Mouse (Mus musculus): ENCODE measurements around the gene Rhoc.
A peak's percentile ranks its signal among the peaks of the same experiment; 100 is the strongest.
"Not testable (repeated sequence)": the region's sequence is repeated elsewhere in the genome, so short reads cannot be mapped to it uniquely, and the experiment has no call there.

The Rhoc gene

DNA sequence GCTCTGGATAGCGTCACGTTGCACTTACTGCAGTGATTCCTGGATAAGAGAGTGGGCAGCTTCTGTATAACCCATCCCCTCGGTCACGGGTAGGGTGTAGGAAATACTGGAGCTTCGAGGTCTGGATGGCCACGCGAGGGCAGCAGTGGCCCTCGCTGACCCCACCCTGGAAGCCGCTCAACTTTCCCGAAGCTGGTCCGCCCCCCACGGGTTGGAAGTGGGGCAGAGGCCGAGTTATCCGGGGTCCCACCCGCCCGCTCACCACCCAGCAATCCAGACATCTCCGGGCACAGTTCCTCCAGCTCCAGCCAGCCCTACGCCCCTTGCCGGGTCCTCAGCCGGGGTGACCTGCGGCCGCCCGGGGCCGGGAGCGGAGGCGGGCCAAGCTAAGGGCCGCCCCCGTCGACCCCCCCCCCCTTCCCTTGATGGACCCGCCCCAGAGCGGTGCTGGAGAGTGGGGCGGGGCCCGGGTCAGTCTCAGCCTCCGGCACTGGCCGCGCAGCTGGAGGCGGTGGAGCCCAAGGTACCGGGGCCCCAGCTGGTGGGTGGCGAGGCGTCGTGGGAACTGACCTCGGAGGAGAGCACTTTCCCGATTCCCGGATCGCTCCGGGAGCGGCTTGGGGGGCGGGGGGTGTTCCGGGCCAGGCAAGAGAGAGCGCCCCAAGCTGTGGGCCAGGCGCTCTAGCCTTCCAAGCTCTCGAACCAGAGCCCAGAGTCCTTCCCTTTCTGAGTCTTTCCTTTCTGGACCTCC, 561 bp downstream of the Rhoc start:
- DNase-seq, result peak; percentile 51

GRCm38 (mm10) chr3:104789312-104789605, 1.1 kb downstream of the Rhoc start:
- no peak for DNase-seq

- peak; percentile 18 for DNase-seq
Measured at GRCm38 (mm10) chr3:104789822-104790221, 1.6 kb downstream of the Rhoc start.

DNA sequence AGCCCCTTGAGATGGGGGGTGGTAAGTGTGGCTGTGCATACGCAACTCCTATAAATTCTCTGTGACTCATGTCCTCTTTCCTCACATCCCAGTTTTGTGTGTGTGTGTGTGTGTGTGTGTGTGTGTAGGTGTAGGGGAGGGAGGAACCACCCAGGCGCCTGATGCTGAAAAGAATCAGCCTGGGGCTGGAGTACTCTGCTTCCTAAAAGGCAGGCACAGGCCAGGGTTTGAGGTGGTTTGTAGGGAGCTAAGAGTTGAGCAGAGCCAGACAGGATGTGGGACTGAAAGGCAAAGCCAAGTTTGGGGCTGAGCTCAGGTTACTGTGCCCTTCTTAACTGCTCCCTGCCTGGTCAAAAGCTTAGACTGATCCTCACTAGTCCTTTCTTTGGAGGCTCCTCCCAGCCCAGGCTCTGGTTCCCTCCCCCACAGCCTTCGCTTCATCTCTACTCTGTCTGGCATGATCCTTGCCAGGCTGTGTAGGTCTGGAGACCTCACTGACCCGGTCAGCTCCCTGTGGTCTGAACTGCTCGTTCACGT, 2.3 kb downstream of the Rhoc start:
- DNase-seq, result peak; percentile 71

- no peak for DNase-seq
Measured at GRCm38 (mm10) chr3:104791017-104791416, 2.8 kb downstream of the Rhoc start.

- peak; percentile 47 for DNase-seq
Measured at GRCm38 (mm10) chr3:104791671-104792070, 3.5 kb downstream of the Rhoc start.

DNA sequence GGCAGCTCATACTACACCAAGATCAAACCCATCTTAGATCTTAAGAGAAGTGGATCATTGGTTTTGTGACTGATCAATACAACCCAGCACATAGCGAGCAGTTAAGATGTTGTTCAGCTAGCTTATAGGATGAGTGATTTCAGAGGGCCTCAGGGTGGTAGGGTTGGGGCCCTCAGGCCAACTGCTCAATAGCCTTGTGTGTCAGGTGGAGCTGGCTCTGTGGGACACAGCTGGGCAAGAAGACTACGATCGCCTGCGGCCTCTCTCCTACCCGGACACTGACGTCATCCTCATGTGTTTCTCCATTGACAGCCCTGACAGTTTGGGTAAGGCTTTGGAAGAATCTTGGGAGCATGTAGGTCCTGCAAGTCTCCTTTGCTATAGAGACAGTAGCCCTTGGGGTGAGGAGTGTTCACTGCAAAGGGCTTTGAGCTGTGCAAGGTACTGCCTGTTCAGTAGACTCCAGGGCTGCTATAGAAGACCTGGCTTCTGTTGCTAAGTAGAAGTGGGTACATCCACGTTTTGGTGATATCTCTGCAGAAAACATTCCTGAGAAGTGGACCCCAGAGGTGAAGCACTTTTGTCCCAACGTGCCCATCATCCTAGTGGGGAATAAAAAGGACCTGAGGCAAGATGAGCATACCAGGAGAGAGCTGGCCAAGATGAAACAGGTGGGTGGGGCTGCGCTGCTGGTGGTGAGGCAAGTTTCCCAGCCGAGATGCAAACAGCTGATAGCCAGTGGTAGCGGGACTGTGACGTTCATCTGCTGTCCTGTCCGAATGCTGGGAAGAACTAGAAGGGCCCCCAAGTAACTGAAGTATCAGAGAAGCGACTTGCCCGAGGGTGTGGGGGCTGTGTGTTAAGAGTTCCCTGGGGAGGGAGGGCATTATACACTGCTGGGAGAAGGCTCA, 4.4 kb downstream of the Rhoc start:
- peak; percentile 25 for DNase-seq

GRCm38 (mm10) chr3:104793871-104794828, 6.0 kb downstream of the Rhoc start:
- peak; percentile 51 for DNase-seq

- DNase-seq, result no peak
Measured at GRCm38 (mm10) chr3:104794953-104795470, 6.8 kb downstream of the Rhoc start.

DNA sequence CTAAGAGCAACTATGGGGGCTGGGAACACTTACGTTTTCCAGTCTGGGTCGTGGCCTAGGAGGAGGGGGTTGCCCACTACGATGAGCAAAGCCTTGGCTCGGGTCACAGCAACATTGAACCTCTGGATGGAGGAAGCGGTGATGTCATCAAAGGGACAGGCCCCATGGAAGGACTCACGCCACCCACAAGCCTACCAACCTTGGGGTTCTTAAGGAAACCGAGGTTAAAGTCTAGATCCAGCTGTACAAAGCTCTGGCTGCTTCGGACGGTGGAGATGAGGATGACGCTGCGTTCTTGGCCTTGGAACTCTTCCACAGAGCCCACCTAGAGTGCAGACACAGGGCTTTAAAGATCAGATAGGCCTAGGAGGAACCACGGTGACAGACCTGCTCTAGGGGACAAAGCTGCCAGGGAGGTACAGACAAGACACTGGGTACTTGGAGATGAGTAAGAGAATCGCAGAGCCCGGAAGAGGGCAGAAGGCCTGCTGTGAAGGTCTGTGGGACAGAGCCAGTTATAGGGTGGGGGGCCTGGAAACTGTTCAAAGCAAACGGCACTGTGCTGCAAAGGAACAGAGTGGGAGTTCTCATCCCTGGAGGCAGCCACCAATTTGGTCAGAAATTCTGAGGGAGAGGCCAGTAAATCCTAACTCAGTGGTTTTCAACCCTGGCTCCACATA, 7.6 kb downstream of the Rhoc start:
- no peak for DNase-seq

- no peak for DNase-seq
Measured at GRCm38 (mm10) chr3:104796430-104797082, 8.4 kb downstream of the Rhoc start.

- DNase-seq, result no peak
Measured at GRCm38 (mm10) chr3:104800681-104801080, 12.5 kb downstream of the Rhoc start.

DNA sequence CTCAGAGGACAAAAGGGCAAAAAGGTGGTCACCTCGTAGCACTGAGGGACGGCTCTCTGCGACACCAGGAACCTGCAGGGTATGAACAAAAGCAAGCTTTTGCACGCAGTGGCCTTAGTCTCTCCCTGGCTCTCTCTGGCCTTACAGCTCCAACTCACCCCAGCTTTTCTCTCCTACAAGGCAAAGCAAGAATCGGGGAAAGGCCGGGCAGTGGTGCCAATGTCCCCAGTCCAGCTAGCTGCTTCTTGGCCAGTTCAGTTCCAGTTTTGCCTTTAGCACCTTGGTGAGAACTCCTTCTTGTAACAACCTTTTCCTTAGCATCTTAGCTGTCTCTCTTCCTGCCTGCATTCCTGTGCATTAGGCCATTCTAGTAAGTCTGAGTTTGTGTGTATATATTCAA, 13.3 kb downstream of the Rhoc start:
- no peak for DNase-seq

DNA sequence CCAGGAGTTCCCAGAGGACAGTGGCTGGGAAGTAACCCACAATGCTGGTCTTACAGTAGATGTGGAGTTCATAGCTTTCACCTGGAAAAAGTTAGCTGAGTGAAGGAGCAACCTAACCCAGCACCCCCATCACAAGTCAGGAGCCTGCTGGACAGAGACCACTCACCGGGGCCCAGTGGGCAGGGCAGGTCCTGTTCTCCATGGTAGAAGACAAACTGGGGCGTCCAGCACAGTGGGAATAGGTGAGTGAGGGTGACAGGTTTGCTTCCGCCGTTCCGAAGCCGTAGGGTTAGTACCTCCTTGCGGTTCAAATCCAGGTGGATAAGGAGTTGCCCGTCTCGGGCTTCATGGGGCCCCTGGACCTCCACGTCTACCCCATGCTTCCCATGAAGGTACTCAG, 16.1 kb downstream of the Rhoc start:
- DNase-seq, result no peak

DNA sequence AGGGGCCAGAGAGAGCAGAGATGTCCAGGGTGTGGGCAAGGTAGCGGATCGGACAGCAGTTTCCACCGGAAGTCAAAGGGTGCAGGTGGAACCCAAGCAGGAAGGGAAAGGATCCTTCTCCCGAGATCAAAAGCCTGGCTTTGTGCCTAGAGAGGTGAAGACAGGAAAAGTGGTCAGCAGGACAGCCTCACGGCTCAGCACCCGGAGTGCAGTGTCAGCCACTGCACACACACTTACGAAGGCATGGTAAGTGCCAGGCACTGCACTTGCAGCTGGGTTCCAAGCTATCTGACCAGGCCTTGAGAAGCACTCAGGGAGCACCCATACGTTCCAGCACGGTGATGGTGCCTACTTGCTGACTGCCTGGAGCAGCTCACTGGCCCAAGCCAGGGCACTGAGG, 17.4 kb downstream of the Rhoc start:
- DNase-seq, result no peak

DNA sequence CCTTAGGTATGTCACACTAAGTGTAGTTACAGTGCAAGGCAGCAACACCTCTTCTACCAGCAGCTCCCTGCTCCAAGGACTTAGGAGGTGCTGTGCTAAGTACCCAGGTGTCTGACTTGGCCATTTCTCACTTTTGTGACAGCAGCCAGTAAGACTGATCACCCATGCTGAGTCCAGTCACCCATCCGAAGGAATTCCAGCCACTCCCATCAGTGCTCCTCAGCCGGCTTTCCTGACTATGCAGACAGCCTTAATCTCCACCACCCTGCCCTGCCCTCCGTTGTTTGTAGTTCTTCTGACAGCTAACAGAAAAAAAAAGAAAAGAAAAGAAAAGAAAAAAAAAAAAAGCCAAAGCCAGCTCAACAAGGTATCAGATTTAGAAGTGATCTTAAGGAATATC, 23.6 kb downstream of the Rhoc start:
- no peak for DNase-seq

GRCm38 (mm10) chr3:104812254-104812653, 24.1 kb downstream of the Rhoc start:
- no peak for DNase-seq

DNA sequence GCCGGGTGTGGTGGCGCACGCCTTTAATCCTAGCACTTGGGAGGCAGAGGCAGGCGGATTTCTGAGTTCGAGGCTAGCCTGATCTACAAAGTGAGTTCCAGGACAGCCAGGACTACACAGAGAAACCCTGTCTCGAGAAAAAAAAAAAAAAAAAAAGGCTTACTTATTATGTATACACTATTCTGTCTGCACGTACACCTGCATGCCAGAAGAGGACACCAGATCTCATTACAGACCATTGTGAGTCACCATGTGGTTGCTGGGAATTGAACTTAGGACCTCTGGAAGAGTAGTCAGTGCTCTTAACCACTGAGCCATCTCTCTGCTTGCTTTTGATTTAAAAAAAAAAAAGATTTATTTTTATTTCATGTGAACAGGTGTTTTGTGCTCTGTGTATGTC, 25.1 kb downstream of the Rhoc start:
- not testable (repeated sequence) for DNase-seq

DNA sequence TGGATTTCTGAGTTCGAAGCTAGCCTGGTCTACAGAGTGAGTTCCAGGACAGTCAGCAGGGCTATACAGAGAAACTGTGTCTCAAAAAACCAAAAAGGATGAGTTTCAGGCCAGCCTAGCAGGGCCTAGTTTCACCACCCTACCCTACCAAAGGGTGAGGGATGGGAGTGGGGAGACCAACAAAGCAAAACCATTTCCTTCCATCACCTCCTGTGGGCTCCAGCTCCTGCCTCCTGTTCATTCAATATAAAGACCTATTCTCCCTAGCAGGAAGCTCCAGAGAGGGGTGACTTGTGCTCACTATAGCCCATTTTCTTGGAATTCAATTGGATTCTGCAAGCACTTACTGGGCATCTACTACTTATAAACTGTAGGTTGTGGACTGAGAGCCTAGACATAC, 26.6 kb downstream of the Rhoc start:
- DNase-seq, result no peak

GRCm38 (mm10) chr3:104815346-104815745, 27.2 kb downstream of the Rhoc start:
- DNase-seq, result no peak

DNA sequence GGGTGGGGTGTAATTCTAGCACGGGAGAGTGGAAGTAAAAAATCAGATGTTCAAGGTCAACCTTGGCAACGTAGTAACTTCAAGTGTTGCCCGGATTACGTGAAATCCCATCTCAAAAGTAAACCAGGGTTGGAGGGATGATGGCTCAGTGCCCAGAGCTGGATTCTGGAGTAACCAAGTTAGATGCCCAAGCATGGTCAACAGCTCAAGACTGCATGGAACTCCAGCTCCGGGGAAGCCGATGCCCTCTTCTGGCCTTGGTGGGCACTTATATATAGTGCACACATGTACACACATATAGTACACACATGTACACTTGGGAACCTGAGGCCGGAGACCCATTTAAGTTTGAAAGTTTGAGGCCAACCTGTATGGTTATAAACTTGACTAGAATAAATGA, 28.0 kb downstream of the Rhoc start:
- DNase-seq, result no peak
